Mouse (Mus musculus): ENCODE measurements around the gene Rab8a. TPM values are rescaled to one million over a fixed set of nuclear protein-coding genes. Genes with fewer than 3 reads are reported as not detected.

Gene Rab8a
- total RNA-seq (2023) = 100 to 1,000 TPM; 120 TPM

DNA sequence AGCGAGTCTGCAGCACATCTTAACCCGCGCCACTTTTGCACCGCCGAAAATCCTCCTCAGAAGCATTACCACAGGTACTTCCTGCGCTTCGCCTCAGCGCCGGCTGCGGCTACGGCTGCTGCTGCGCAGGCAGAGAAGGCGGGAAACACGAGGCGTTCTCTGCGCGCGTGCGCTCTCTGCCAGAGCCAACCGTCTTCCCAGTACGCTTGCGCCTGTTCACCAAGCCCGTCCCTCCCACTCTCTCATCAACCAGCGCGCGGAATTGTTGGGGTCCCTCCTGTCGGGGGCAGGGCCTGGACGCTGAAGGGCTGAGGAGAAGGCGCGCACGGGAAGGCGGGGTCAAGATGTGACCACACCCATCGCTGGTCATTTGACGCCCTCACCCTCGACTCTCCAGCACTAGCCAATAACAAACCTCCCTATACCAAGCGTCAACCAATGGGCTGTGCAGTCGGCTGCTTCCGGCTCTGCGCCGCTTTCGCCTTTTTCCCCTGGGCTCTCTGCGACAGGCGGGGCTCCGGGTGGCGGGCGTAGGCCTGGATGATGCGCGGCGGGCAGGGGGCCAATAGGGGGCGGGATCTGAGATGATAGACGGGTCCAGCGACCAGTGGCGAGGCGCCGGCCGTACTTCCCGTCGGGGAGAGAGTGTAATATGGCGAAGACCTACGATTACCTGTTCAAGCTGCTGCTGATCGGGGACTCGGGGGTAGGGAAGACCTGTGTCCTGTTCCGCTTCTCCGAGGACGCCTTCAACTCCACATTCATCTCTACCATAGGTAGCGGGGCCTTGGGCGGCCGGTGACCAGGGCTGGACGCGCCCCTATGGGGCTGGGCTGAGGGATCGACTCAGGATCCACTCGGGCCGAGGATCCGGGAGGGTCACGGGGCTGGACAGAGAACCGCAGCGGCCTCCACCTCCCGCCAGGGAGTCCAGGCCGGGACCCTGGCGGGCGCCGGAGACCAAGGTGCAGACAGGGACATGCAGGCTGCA is at the start of gene Rab8a:
TSS of gene Rab8a (plus strand) at position 494 of the 991 bp plus-strand sequence.

DNA sequence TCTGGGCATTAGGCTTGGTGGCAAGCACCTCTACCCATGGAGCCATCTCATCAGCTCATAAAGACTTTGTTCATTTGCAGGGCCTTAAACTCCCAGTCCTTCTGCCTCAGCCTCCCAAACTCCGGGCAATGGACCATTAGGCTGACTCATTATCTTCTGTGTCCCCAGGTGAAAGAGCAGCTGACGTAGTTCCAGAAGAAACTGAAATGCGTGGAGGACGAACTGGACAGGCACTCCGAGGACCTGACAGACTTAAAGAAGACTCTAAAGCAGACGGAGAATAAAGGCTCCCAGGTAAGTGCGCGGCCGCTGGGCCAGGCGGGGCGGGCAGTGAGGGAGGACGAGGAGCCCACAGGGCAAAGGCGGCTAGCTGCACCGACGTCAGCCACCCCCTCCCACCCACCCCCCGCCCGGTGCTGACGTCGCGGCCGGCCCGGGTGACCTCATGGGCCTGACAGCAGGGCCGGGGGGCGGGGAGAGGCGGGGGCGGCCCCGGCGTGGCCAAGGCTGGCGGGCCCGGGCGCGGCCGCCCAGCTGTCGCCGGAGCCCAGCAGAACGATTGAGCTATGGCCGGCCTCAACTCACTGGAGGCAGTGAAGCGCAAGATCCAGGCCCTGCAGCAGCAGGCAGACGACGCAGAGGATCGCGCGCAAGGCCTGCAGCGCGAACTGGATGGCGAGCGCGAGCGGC is 26.1 kb upstream of the Rab8a start, which contains the start of gene Tpm4:
TSS of gene Tpm4 (plus strand) at position 220 of the 690 bp plus-strand sequence.

DNA sequence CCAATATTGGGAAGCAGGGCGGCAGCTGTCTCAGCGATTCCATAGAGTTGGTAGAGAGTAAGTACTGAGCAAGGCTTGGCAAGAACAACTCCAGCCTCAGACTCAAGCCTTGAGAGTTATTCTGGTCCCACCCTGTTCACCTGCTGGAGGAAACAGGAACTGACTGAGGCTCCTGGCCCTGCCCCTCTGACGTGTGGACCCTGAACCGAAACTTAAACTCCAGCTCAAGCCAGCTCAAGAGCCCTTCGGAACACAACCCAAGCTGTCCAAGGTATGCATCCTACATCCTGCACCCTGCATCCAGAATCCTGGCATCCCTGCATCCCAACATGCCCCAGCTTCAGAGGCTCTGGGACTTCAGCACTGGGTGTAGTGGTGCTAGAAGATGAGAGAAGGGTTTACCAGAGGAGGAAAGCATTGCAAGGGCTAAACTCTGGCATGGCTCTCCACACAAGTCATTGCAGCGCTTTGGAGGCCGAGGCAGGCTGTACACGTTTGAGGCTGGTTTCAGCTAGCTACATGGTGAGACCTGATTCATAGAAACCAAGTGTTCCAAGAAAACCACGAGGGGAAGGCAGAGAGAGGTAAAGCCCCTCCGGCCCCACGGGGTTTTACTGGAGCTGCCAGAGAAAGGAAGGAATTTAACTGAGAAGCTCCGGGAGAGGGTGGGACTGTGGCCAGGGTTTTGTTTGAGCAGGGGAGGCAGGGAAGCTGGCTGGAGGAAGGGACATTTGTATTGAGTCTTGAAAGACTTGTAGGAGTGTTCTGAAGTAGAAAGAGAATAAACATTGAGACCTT is 28.6 kb downstream of the Rab8a start, which contains the start of gene Hsh2d:
TSS of gene Hsh2d (plus strand) at position 222 of the 798 bp plus-strand sequence.

DNA sequence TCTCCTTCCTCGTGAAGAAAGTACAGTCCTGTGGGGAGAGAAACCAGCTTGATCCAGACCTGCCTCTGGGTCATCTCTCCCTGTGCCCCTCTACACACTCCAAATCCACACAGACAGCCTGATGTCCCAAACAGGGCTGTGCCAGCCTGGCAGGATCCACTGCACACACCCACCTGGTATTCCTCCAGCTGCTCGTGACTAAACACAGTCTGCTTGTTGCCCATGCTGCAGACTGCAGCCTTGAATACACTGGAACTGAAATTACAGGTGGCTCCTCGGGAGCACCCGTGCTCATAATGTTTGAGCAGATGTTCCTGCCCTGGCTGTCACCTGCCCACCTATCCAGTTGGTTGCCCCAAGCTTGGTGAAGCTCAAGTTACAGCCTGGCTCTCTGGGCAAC is 51.8 kb downstream of the Rab8a start, which contains the start of gene Cib3:
TSS of gene Cib3 (minus strand) at position 87 of the 400 bp plus-strand sequence.

DNA sequence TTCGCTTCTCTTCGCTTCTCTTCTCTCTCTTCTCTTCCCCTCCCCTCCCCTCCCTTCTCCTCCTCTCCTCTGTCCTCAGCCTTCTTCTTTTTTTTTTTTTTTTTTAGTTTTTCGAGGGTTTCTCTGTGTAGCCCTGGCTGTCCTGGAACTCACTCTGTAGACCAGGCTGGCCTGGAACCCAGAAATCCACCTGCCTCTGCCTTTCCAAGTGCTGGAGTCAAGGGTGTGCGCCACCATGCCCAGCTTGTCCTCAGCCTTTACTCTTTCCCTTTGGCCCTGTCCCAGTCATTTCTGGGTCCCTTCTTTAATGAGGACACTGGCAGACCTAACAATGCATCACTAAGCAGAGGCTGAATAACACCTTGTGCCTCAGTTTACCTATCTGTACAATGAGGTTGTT is 52.5 kb downstream of the Rab8a start, which contains the start of gene Gm11034:
TSS of gene Gm11034 (minus strand) at position 101 of the 400 bp plus-strand sequence.

DNA sequence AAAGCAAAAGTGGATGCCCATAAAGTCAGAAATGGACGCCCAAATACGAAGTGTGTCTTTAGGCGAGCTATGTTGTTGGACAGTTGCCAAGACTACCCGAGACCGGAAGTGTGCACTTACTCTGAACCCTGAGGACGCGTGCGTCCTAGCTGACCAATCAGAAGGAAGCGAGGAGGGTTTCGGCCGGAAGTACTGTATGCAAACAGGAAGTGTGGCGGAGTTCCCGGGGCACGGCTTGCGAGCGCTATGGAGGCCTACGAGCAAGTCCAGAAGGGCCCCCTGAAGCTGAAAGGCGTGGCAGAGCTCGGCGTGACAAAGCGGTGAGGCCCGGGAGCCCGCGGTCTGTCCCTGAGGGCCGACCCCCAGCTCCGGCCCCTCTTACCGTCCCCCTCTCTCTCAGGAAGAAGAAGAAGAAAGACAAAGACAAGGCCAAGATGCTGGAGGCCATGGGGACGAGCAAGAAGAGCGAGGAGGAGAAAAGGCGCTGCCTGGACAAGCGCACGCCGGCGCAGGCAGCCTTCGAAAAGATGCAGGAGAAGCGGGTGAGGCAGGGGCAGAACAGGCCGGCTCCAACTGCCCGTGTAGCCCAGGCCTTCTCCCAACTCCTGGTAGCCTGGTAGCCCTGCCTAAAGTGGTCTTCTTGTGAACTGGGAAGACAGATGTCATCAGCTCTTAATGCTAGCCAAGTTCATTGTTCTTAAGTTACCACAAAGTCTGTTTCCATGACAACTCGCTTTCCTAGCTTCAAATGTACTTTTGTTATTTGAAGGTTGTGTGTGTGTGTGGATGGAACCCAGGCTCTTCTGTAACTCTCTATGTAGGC is 58.8 kb downstream of the Rab8a start, which contains the start of gene Fam32a:
TSS of gene Fam32a (plus strand) at position 190 of the 823 bp plus-strand sequence.

Other genes starting within 250 kb of the Rab8a start
- 1 to 10 TPM; 9.6 to 9.7 TPM for gene Zfp961, start 210.2 kb upstream of the Rab8a start, total RNA-seq (2023)
- gene Cyp4f18, start 151.6 kb upstream of the Rab8a start, total RNA-seq (2023) = 100 to 1,000 TPM; 225 TPM
- under 1 TPM; 0.13 to 0.46 TPM for gene Olfr372, start 120.0 kb upstream of the Rab8a start, total RNA-seq (2023)
- under 1 TPM; 0.31 to 0.53 TPM for gene Olfr373, start 78.0 kb upstream of the Rab8a start, total RNA-seq (2023)
- gene Olfr374, start 54.2 kb upstream of the Rab8a start, total RNA-seq (2023) = under 1 TPM; 0.13 to 0.18 TPM
- gene Tpm4, start 26.2 kb upstream of the Rab8a start, total RNA-seq (2023) = 100 to 1,000 TPM; 161 to 196 TPM
- 10 to 100 TPM; 12.3 to 13.4 TPM for gene Hsh2d, start 28.4 kb downstream of the Rab8a start, total RNA-seq (2023)
- under 1 TPM in 1 of 2 experiments, not detected in 1; 0.28 TPM for gene Cib3, start 51.6 kb downstream of the Rab8a start, total RNA-seq (2023)
- gene Gm11034, start 52.4 kb downstream of the Rab8a start, total RNA-seq (2023) = not detected
- gene Fam32a, start 58.5 kb downstream of the Rab8a start, total RNA-seq (2023) = 100 to 1,000 TPM; 101 to 115 TPM
- 100 to 1,000 TPM; 149 TPM for gene Ap1m1, start 78.8 kb downstream of the Rab8a start, total RNA-seq (2023)
- gene Gm10282, start 144.1 kb downstream of the Rab8a start, total RNA-seq (2023) = 100 to 1,000 TPM in 1 of 2 experiments, 10 to 100 TPM in 1; 84.2 to 100 TPM
- gene Klf2, start 157.8 kb downstream of the Rab8a start, total RNA-seq (2023) = 1,000 to 10,000 TPM; 1,979 to 2,643 TPM